Mouse (Mus musculus) bone marrow, adult 2 months (tissue): ENCODE measurements around the gene Fignl2.

Source experiments
- CTCF ChIP-seq: fragments of 200-500 bp; IDR thresholded peaks from 2 replicates; pipeline ENCODE4 v1.5.1; 2011; ENCODE audit warnings: low read length, control low read depth; ENCODE audit not compliant: control insufficient read depth, insufficient read depth
- POLR2A ChIP-seq: fragments of 200-500 bp; IDR thresholded peaks from 2 replicates; pipeline ENCODE4 v1.6.1; 2011; ENCODE audit warnings: low read depth, mild to moderate bottlenecking, control low read depth, low read length, borderline replicate concordance; ENCODE audit not compliant: control insufficient read depth

DNA sequence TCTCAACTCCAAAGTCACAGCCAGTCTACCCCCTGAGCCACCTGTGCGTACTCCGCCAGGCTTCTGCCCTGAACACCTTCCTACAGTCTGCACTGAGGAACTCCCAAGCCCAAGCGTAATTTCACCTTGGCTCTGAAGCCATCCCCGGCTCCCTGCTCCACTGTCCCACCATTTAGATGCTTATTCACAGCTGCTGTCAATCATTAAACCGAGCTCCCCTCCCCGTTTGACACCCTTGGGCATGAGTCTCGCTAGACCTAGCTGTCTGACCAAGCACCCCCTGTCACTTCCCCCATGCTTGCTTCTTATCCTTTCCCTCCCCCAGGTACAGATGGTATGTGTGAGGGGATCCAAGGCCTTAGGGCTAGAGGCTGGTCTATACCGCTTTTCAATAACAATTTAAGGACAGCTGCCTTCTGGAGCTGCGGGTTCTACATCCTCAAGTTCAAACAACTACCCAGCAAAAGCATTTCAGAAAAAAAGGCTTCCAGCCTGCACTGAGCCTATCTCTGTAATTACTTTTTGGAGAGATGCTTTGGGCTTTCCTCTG lies 8.7 kb downstream of the Fignl2 start:
- TF ChIP-seq POLR2A (no peak), CTCF (no peak)
